Mouse (Mus musculus) olfactory bulb, adult 2 months (tissue): ENCODE results near the gene Ptprn2. TPM values are rescaled to one million over a fixed set of nuclear protein-coding genes. Genes with fewer than 3 reads are reported as not detected.
"Not testable (repeated sequence)": the region's sequence is repeated elsewhere in the genome, so short reads cannot be mapped to it uniquely, and the experiment has no call there.

Experiments
- H3K27ac ChIP-seq: fragments of 200-500 bp; 2 replicates; pipeline ENCODE4 v1.5.1; 2012; ENCODE audit warnings: low read depth, low read length; ENCODE audit not compliant: insufficient read depth
- H3K4me1 ChIP-seq: fragments of 200-500 bp; 2 replicates; pipeline ENCODE4 v1.6.1; 2012; ENCODE audit warnings: low read length; ENCODE audit not compliant: control insufficient read depth, insufficient read depth
- H3K4me3 ChIP-seq: fragments of 200-500 bp; 2 replicates; pipeline ENCODE4 v1.5.1; 2012; ENCODE audit warnings: mild to moderate bottlenecking, low read depth, low read length, moderate library complexity; ENCODE audit not compliant: insufficient read depth
- CTCF ChIP-seq: fragments of 200-500 bp; IDR thresholded peaks from 2 replicates; pipeline ENCODE4 v1.5.1; 2012; ENCODE audit warnings: low read depth, mild to moderate bottlenecking, low read length, moderate library complexity; ENCODE audit not compliant: insufficient read depth
- POLR2A ChIP-seq: fragments of 200-500 bp; IDR thresholded peaks from 2 replicates; pipeline ENCODE4 v1.6.1; 2012; ENCODE audit warnings: mild to moderate bottlenecking, low read depth, low read length, moderate library complexity; ENCODE audit not compliant: insufficient read depth
- WGBS: fragments of 180-500 bp; shearing (Covaris S2); methylation state at CpG from one replicate; pipeline ENCODE4 v1.1.7; 2018; 5-methylcytosine and 5-hydroxymethylcytosine counted together
- polyA plus RNA-seq: library from polyadenylated mRNA; stranded (reverse); fragments of >200 nt; gene quantifications from 2 replicates; pipeline ENCODE4 v1.2.4, GENCODE M21; 2012; ENCODE audit warnings: low replicate concordance; ENCODE audit not compliant: missing spikeins, insufficient read depth, insufficient read length

Gene Ptprn2
- polyA plus RNA-seq, 1 experiment = not detected

GRCm38 (mm10) chr12:116574720-116575119 is 89.2 kb downstream of the Ptprn2 start:
- Histone ChIP-seq H3K27ac (no peak overlapping the region), H3K4me1 (peaks cover 7% of the 10 kb centered on the region), H3K4me3 (no peak overlapping the region)
- TF ChIP-seq CTCF (no peak), POLR2A (no peak)
- 73% methylated on average over 5 of the region's 5 CpGs for WGBS

- Histone ChIP-seq H3K4me1 (peaks cover 16% of the 10 kb centered on the region), H3K27ac (peak overlapping the region; percentile 80)
- H3K4me3 ChIP-seq = not testable (repeated sequence)
- WGBS = 54% methylated on average over 1 of the region's 1 CpGs
Observed at GRCm38 (mm10) chr12:116577917-116578316, 92.4 kb downstream of the Ptprn2 start.

GRCm38 (mm10) chr12:116580827-116581544 is 95.5 kb downstream of the Ptprn2 start:
- no peak for TF ChIP-seq POLR2A
- no peak for TF ChIP-seq CTCF
- 51% methylated on average over 8 of the region's 8 CpGs for WGBS

GRCm38 (mm10) chr12:116581864-116582263 is 96.3 kb downstream of the Ptprn2 start:
- no peak overlapping the region for H3K27ac ChIP-seq
- TF ChIP-seq CTCF (no peak), POLR2A (no peak)
- H3K4me1 ChIP-seq = peaks cover 19% of the 10 kb centered on the region
- H3K4me3 ChIP-seq = no peak overlapping the region

More at GRCm38 (mm10) chr12:116580827-116581544, 95.5 kb downstream of the Ptprn2 start:
- Histone ChIP-seq H3K27ac (no peak overlapping the region), H3K4me3 (no peak overlapping the region), H3K4me1 (peaks cover 19% of the 10 kb centered on the region)

GRCm38 (mm10) chr12:116582829-116583228 is 97.3 kb downstream of the Ptprn2 start:
- no peak for TF ChIP-seq POLR2A
- no peak for TF ChIP-seq CTCF
- WGBS = 90% methylated on average over 4 of the region's 4 CpGs
- Histone ChIP-seq H3K4me3 (no peak overlapping the region), H3K4me1 (peaks cover 23% of the 10 kb centered on the region), H3K27ac (no peak overlapping the region)

- WGBS = 12% methylated on average over 5 of the region's 5 CpGs
- TF ChIP-seq CTCF = no peak
- no peak for TF ChIP-seq POLR2A
- no peak overlapping the region for H3K4me3 ChIP-seq
- H3K27ac ChIP-seq = peak overlapping the region; percentile 64
- peaks cover 19% of the 10 kb centered on the region for H3K4me1 ChIP-seq
Observed at GRCm38 (mm10) chr12:116585001-116585400, 99.5 kb downstream of the Ptprn2 start.

- WGBS = 98% methylated on average over 2 of the region's 2 CpGs
- H3K27ac ChIP-seq = no peak overlapping the region
- TF ChIP-seq CTCF = no peak
- no peak for TF ChIP-seq POLR2A
- no peak overlapping the region for H3K4me3 ChIP-seq
- peaks cover 16% of the 10 kb centered on the region for H3K4me1 ChIP-seq
Observed at GRCm38 (mm10) chr12:116586167-116586566, 100.6 kb downstream of the Ptprn2 start.

- Histone ChIP-seq H3K4me3 (no peak overlapping the region), H3K4me1 (peaks cover 10% of the 10 kb centered on the region), H3K27ac (peak overlapping the region; percentile 23)
- WGBS = 55% methylated on average over 3 of the region's 3 CpGs
- TF ChIP-seq CTCF (no peak), POLR2A (no peak)
Observed at GRCm38 (mm10) chr12:116587548-116587947, 102.0 kb downstream of the Ptprn2 start.

- Histone ChIP-seq H3K27ac (no peak overlapping the region), H3K4me3 (no peak overlapping the region), H3K4me1 (peaks cover 11% of the 10 kb centered on the region)
- WGBS = 91% methylated on average over 5 of the region's 5 CpGs
- no peak for TF ChIP-seq CTCF
- no peak for TF ChIP-seq POLR2A
Observed at GRCm38 (mm10) chr12:116590076-116590475, 104.6 kb downstream of the Ptprn2 start.
